Mouse (Mus musculus): ENCODE data around the gene Rnf130. TPM values are rescaled to one million over a fixed set of nuclear protein-coding genes. Genes with fewer than 3 reads are reported as not detected.

The Rnf130 gene
- polyA plus RNA-seq, 1 experiment from 2014 or later, result 77.5 TPM

GRCm38 (mm10) chr11:49997321-49997720 lies 27.8 kb upstream of the Rnf130 start:
- H3K4me2 ChIP-seq (replicated peaks; ENCODE audit: low read depth, low read length), result no peak overlapping the region
- no peak overlapping the region for H3K9ac ChIP-seq (replicated peaks; ENCODE audit: low read depth)
- no peak for TF ChIP-seq CTCF (IDR thresholded peaks at IDR 0.05)
- no peak for TF ChIP-seq EP300 (IDR thresholded peaks at IDR 0.05)
- H3K9me3 ChIP-seq (ENCODE audit: low read length), result no peaks in the 10 kb centered on the region
- H3K4me1 ChIP-seq (ENCODE audit: insufficient read depth, low read depth, low read length), result no peaks in the 10 kb centered on the region
- H3K27me3 ChIP-seq (replicated peaks; ENCODE audit: insufficient read depth, low read length), result no peaks in the 10 kb centered on the region
- DNase-seq (ENCODE audit: low spot score) (peak; percentile 26), ATAC-seq (no peak)
- no peaks in the 10 kb centered on the region for H3K36me3 ChIP-seq (ENCODE audit: insufficient read depth, low read length)
- no peak overlapping the region for H3K27ac ChIP-seq (ENCODE audit: low read length)
- WGBS, result 40% methylated on average over 5 of the region's 5 CpGs
- H3K4me3 ChIP-seq (ENCODE audit: low read depth, low read length), result no peak overlapping the region

GRCm38 (mm10) chr11:50002853-50003252 lies 22.3 kb upstream of the Rnf130 start:
- Histone ChIP-seq H3K4me3 (ENCODE audit: low read depth, low read length) (no peak overlapping the region), H3K36me3 (ENCODE audit: insufficient read depth, low read length) (no peaks in the 10 kb centered on the region), H3K9ac (replicated peaks; ENCODE audit: low read depth) (no peak overlapping the region), H3K27ac (ENCODE audit: low read length) (no peak overlapping the region), H3K9me3 (ENCODE audit: low read length) (no peaks in the 10 kb centered on the region), H3K4me2 (replicated peaks; ENCODE audit: low read depth, low read length) (no peak overlapping the region), H3K4me1 (ENCODE audit: insufficient read depth, low read depth, low read length) (no peaks in the 10 kb centered on the region), H3K27me3 (replicated peaks; ENCODE audit: insufficient read depth, low read length) (no peaks in the 10 kb centered on the region)
- no peak for DNase-seq (ENCODE audit: low spot score)
- 70% methylated on average over 4 of the region's 4 CpGs for WGBS
- TF ChIP-seq EP300 (IDR thresholded peaks at IDR 0.05) (no peak), CTCF (IDR thresholded peaks at IDR 0.05) (no peak)
- ATAC-seq, result no peak

GRCm38 (mm10) chr11:50007776-50008175 lies 17.4 kb upstream of the Rnf130 start:
- H3K4me1 ChIP-seq (ENCODE audit: insufficient read depth, low read depth, low read length), result no peaks in the 10 kb centered on the region

GRCm38 (mm10) chr11:50008231-50008630 lies 16.9 kb upstream of the Rnf130 start:
- Histone ChIP-seq H3K27me3 (replicated peaks; ENCODE audit: insufficient read depth, low read length) (no peaks in the 10 kb centered on the region), H3K4me2 (replicated peaks; ENCODE audit: low read depth, low read length) (no peak overlapping the region), H3K27ac (ENCODE audit: low read length) (no peak overlapping the region), H3K4me1 (ENCODE audit: insufficient read depth, low read depth, low read length) (no peaks in the 10 kb centered on the region), H3K36me3 (ENCODE audit: insufficient read depth, low read length) (no peaks in the 10 kb centered on the region), H3K9ac (replicated peaks; ENCODE audit: low read depth) (no peak overlapping the region), H3K4me3 (ENCODE audit: low read depth, low read length) (no peak overlapping the region), H3K9me3 (ENCODE audit: low read length) (no peaks in the 10 kb centered on the region)
- ATAC-seq (no peak), DNase-seq (ENCODE audit: low spot score) (no peak)
- no peak for TF ChIP-seq EP300 (IDR thresholded peaks at IDR 0.05)
- no peak for TF ChIP-seq CTCF (IDR thresholded peaks at IDR 0.05)
- 40% methylated on average over 5 of the region's 5 CpGs for WGBS

More at GRCm38 (mm10) chr11:50007776-50008175, 17.4 kb upstream of the Rnf130 start:
- Histone ChIP-seq H3K4me3 (ENCODE audit: low read depth, low read length) (no peak overlapping the region), H3K27me3 (replicated peaks; ENCODE audit: insufficient read depth, low read length) (no peaks in the 10 kb centered on the region), H3K27ac (ENCODE audit: low read length) (no peak overlapping the region), H3K4me2 (replicated peaks; ENCODE audit: low read depth, low read length) (no peak overlapping the region), H3K9me3 (ENCODE audit: low read length) (no peaks in the 10 kb centered on the region), H3K36me3 (ENCODE audit: insufficient read depth, low read length) (no peaks in the 10 kb centered on the region), H3K9ac (replicated peaks; ENCODE audit: low read depth) (no peak overlapping the region)
- DNase-seq (ENCODE audit: low spot score) (no peak), ATAC-seq (no peak)
- no peak for TF ChIP-seq EP300 (IDR thresholded peaks at IDR 0.05)
- no peak for TF ChIP-seq CTCF (IDR thresholded peaks at IDR 0.05)
- 80% methylated on average over 10 of the region's 10 CpGs for WGBS

GRCm38 (mm10) chr11:50013016-50013415 lies 12.1 kb upstream of the Rnf130 start:
- Histone ChIP-seq H3K9ac (replicated peaks; ENCODE audit: low read depth) (no peak overlapping the region), H3K9me3 (ENCODE audit: low read length) (no peaks in the 10 kb centered on the region), H3K4me1 (ENCODE audit: insufficient read depth, low read depth, low read length) (no peaks in the 10 kb centered on the region), H3K27ac (ENCODE audit: low read length) (no peak overlapping the region), H3K4me2 (replicated peaks; ENCODE audit: low read depth, low read length) (no peak overlapping the region), H3K4me3 (ENCODE audit: low read depth, low read length) (no peak overlapping the region), H3K27me3 (replicated peaks; ENCODE audit: insufficient read depth, low read length) (no peaks in the 10 kb centered on the region), H3K36me3 (ENCODE audit: insufficient read depth, low read length) (no peaks in the 10 kb centered on the region)
- no peak for TF ChIP-seq EP300 (IDR thresholded peaks at IDR 0.05)
- TF ChIP-seq CTCF (IDR thresholded peaks at IDR 0.05), result no peak
- WGBS, result 60% methylated on average over 5 of the region's 6 CpGs
- DNase-seq (ENCODE audit: low spot score) (no peak), ATAC-seq (no peak)

- no peak for TF ChIP-seq EP300 (IDR thresholded peaks at IDR 0.05)
- no peak for TF ChIP-seq CTCF (IDR thresholded peaks at IDR 0.05)
- no peaks in the 10 kb centered on the region for H3K27me3 ChIP-seq (replicated peaks; ENCODE audit: insufficient read depth, low read length)
- 61% methylated on average over 5 of the region's 5 CpGs for WGBS
- no peaks in the 10 kb centered on the region for H3K36me3 ChIP-seq (ENCODE audit: insufficient read depth, low read length)
- H3K4me3 ChIP-seq (ENCODE audit: low read depth, low read length), result no peak overlapping the region
- H3K4me1 ChIP-seq (ENCODE audit: insufficient read depth, low read depth, low read length), result no peaks in the 10 kb centered on the region
- DNase-seq (ENCODE audit: low spot score), result no peak
- ATAC-seq, result no peak
- H3K9me3 ChIP-seq (ENCODE audit: low read length), result no peaks in the 10 kb centered on the region
- H3K27ac ChIP-seq (ENCODE audit: low read length), result no peak overlapping the region
- no peak overlapping the region for H3K4me2 ChIP-seq (replicated peaks; ENCODE audit: low read depth, low read length)
- no peak overlapping the region for H3K9ac ChIP-seq (replicated peaks; ENCODE audit: low read depth)
Measured at GRCm38 (mm10) chr11:50016503-50016902, 8.6 kb upstream of the Rnf130 start.

GRCm38 (mm10) chr11:50017511-50017910 lies 7.6 kb upstream of the Rnf130 start:
- Histone ChIP-seq H3K27ac (ENCODE audit: low read length) (no peak overlapping the region), H3K4me2 (replicated peaks; ENCODE audit: low read depth, low read length) (no peak overlapping the region), H3K4me3 (ENCODE audit: low read depth, low read length) (no peak overlapping the region), H3K27me3 (replicated peaks; ENCODE audit: insufficient read depth, low read length) (no peaks in the 10 kb centered on the region), H3K4me1 (ENCODE audit: insufficient read depth, low read depth, low read length) (no peaks in the 10 kb centered on the region), H3K9me3 (ENCODE audit: low read length) (no peaks in the 10 kb centered on the region), H3K9ac (replicated peaks; ENCODE audit: low read depth) (no peak overlapping the region), H3K36me3 (ENCODE audit: insufficient read depth, low read length) (no peaks in the 10 kb centered on the region)
- TF ChIP-seq CTCF (IDR thresholded peaks at IDR 0.05) (no peak), EP300 (IDR thresholded peaks at IDR 0.05) (no peak)
- no peak for DNase-seq (ENCODE audit: low spot score)
- ATAC-seq, result no peak
- WGBS, result 56% methylated on average over 7 of the region's 7 CpGs

All from lung, postnatal 0 days (tissue).